Mouse (Mus musculus): ENCODE measurements around the gene Gm13539. TPM values are rescaled to one million over a fixed set of nuclear protein-coding genes. Genes with fewer than 3 reads are reported as not detected.
"Not testable (repeated sequence)": the region's sequence is repeated elsewhere in the genome, so short reads cannot be mapped to it uniquely, and the experiment has no call there.

Gm13539 gene
- total RNA-seq (2021) = not detected

GRCm38 (mm10) chr2:25781957-25782356 lies at the start of gene Gm13539:
Gm13539 (plus strand) TSS chr2:25782257.
- DNase-seq (ENCODE audit: extremely low spot score in 1 of 2, low spot score in 2 of 2) = no peak
- intact Hi-C loops (cut with DNase I) = no loop called here

- DNase-seq (ENCODE audit: extremely low spot score in 1 of 2, low spot score in 2 of 2) = no peak
- intact Hi-C loops (cut with DNase I) = no loop called here
Measured at GRCm38 (mm10) chr2:25733199-25733930, 48.7 kb upstream of the Gm13539 start.

GRCm38 (mm10) chr2:25736709-25737108 lies 45.3 kb upstream of the Gm13539 start, which contains the start of gene Obp2b:
Obp2b (plus strand) TSS chr2:25737009.
- intact Hi-C loops (cut with DNase I); DNase-seq (ENCODE audit: extremely low spot score in 1 of 2, low spot score in 2 of 2): not testable (repeated sequence)

GRCm38 (mm10) chr2:25741671-25742070 lies 40.4 kb upstream of the Gm13539 start:
- intact Hi-C loops (cut with DNase I) = no loop called here

GRCm38 (mm10) chr2:25754201-25754600 lies 27.9 kb upstream of the Gm13539 start:
- DNase-seq (ENCODE audit: extremely low spot score in 1 of 2, low spot score in 2 of 2) = no peak
- intact Hi-C loops (cut with DNase I) = no loop called here

More at GRCm38 (mm10) chr2:25741671-25742070, 40.4 kb upstream of the Gm13539 start:
- no peak for DNase-seq (ENCODE audit: extremely low spot score in 1 of 2, low spot score in 2 of 2)

- DNase-seq (ENCODE audit: extremely low spot score in 1 of 2, low spot score in 2 of 2) = no peak
- intact Hi-C loops (cut with DNase I) = no loop called here
Measured at GRCm38 (mm10) chr2:25758064-25758625, 23.9 kb upstream of the Gm13539 start.

- no peak for DNase-seq (ENCODE audit: extremely low spot score in 1 of 2, low spot score in 2 of 2)
- intact Hi-C loops (cut with DNase I) = no loop called here
Measured at GRCm38 (mm10) chr2:25765269-25765668, 16.8 kb upstream of the Gm13539 start, which contains the start of gene Lcn3. Lcn3 (plus strand) TSS chr2:25765569.

- no peak for DNase-seq (ENCODE audit: extremely low spot score in 1 of 2, low spot score in 2 of 2)
- intact Hi-C loops (cut with DNase I) = no loop called here
Measured at GRCm38 (mm10) chr2:25767764-25768163, 14.3 kb upstream of the Gm13539 start.

- intact Hi-C loops (cut with DNase I) = no loop called here
- no peak for DNase-seq (ENCODE audit: extremely low spot score in 1 of 2, low spot score in 2 of 2)
Measured at GRCm38 (mm10) chr2:25773507-25773906, 8.6 kb upstream of the Gm13539 start.

- intact Hi-C loops (cut with DNase I) = no loop called here
- DNase-seq (ENCODE audit: extremely low spot score in 1 of 2, low spot score in 2 of 2) = no peak
Measured at GRCm38 (mm10) chr2:25774640-25775039, 7.4 kb upstream of the Gm13539 start.

GRCm38 (mm10) chr2:25775991-25776390 lies 6.1 kb upstream of the Gm13539 start:
- no peak for DNase-seq (ENCODE audit: extremely low spot score in 1 of 2, low spot score in 2 of 2)

GRCm38 (mm10) chr2:25776717-25777116 lies 5.3 kb upstream of the Gm13539 start, which contains the start of gene Lcn11:
Lcn11 (plus strand) TSS chr2:25777017.
- DNase-seq (ENCODE audit: extremely low spot score in 1 of 2, low spot score in 2 of 2) = no peak
- intact Hi-C loops (cut with DNase I) = no loop called here

More at GRCm38 (mm10) chr2:25775991-25776390, 6.1 kb upstream of the Gm13539 start:
- intact Hi-C loops (cut with DNase I) = no loop called here

- intact Hi-C loops (cut with DNase I) = no loop called here
- no peak for DNase-seq (ENCODE audit: extremely low spot score in 1 of 2, low spot score in 2 of 2)
Measured at GRCm38 (mm10) chr2:25779076-25779475, 3.0 kb upstream of the Gm13539 start.

- intact Hi-C loops (cut with DNase I) = no loop called here
- DNase-seq (ENCODE audit: extremely low spot score in 1 of 2, low spot score in 2 of 2) = no peak
Measured at GRCm38 (mm10) chr2:25780921-25781320, 1.1 kb upstream of the Gm13539 start.

- DNase-seq (ENCODE audit: extremely low spot score in 1 of 2, low spot score in 2 of 2) = no peak
- intact Hi-C loops (cut with DNase I) = no loop called here
Measured at GRCm38 (mm10) chr2:25785573-25786322, 3.7 kb downstream of the Gm13539 start.

- DNase-seq (ENCODE audit: extremely low spot score in 1 of 2, low spot score in 2 of 2) = no peak
- intact Hi-C loops (cut with DNase I) = no loop called here
Measured at GRCm38 (mm10) chr2:25789092-25789491, 7.0 kb downstream of the Gm13539 start.

- no peak for DNase-seq (ENCODE audit: extremely low spot score in 1 of 2, low spot score in 2 of 2)
- intact Hi-C loops (cut with DNase I) = no loop called here
Measured at GRCm38 (mm10) chr2:25797635-25798034, 15.6 kb downstream of the Gm13539 start.

- no peak for DNase-seq (ENCODE audit: extremely low spot score in 1 of 2, low spot score in 2 of 2)
- intact Hi-C loops (cut with DNase I) = no loop called here
Measured at GRCm38 (mm10) chr2:25798065-25798464, 16.0 kb downstream of the Gm13539 start.

- intact Hi-C loops (cut with DNase I) = no loop called here
- no peak for DNase-seq (ENCODE audit: extremely low spot score in 1 of 2, low spot score in 2 of 2)
Measured at GRCm38 (mm10) chr2:25811711-25812110, 29.7 kb downstream of the Gm13539 start.

GRCm38 (mm10) chr2:25813364-25813763 lies 31.3 kb downstream of the Gm13539 start:
- intact Hi-C loops (cut with DNase I) = no loop called here
- no peak for DNase-seq (ENCODE audit: extremely low spot score in 1 of 2, low spot score in 2 of 2)

Data from left cerebral cortex, postnatal 10 days (tissue).